Mouse (Mus musculus) embryonic fibroblast, embryonic 13.5 days (primary cell): ENCODE results near the gene Vac14.

Source experiments
- CTCF ChIP-seq: IDR thresholded peaks from 2 replicates; pipeline ENCODE4 v1.5.1; 2011; ENCODE audit warnings: mild to moderate bottlenecking, control low read depth, low read length, moderate library complexity, borderline replicate concordance; ENCODE audit not compliant: insufficient read depth
- POLR2A ChIP-seq: IDR thresholded peaks from 2 replicates; pipeline ENCODE4 v1.6.1; 2011; ENCODE audit warnings: low read depth, mild to moderate bottlenecking, control low read depth, low read length, moderate library complexity

DNA sequence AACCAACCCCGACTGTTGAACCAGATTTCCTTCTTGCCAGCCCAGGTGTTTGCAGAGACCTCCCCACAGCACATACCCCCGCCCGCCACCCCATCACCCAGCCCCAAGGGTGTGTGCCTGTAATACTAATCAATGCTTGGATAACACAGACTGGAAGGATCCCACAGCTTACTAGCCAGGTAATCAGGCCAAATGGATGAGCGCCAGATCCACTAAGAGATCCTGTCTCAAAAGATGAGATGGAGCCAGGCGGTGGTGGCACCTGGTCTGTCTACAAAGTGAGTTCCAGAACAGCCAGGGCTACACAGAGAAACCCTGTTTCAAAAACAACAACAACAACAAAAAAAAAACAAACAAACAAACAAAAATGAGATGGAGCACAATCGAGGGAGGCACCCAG is 148.9 kb downstream of the Vac14 start:
- no peak for TF ChIP-seq POLR2A
- no peak for TF ChIP-seq CTCF
